Mouse (Mus musculus) kidney, adult 2 months (tissue): ENCODE data around the gene Bsn.

ENCODE experiments used
- CTCF ChIP-seq: fragments of 200-500 bp; conservative IDR thresholded peaks from 2 replicates; pipeline ENCODE4 v1.5.1; 2011; ENCODE audit warnings: low read depth, mild to moderate bottlenecking, control low read depth, low read length, moderate library complexity, mixed read lengths; ENCODE audit not compliant: insufficient read depth, insufficient read length
- POLR2A ChIP-seq: fragments of 200-500 bp; IDR thresholded peaks from one replicate; pipeline ENCODE4 v1.6.1; 2011; ENCODE audit warnings: low read depth, low read length, control low read depth

GRCm38 (mm10) chr9:108123916-108124315, 66.3 kb downstream of the Bsn start:
- TF ChIP-seq CTCF (no peak), POLR2A (no peak)
